Comparison of ENCODE assay signal across 16 mouse cellular contexts in the genomic region with DNA sequence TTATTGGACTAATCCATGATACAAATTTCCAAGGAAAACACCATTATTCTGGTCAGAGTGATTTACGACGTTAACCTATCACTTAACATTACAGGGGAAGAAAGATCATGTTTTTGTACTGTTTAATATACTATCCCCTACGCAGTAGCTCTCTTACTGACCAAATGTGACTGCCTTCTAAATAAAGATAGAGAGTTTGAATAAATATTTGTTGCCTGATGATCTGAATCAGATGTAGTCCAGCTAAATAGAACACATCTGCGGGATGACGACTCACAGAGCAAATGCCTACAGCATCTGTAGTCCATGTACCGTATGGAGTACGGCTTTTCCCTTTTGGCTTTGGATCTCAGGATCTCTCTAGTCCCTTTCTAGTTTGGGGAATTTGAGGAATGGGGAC.
A peak's percentile ranks its signal among the peaks of the same experiment; 100 is the strongest.
DNase-seq lines count a peak whose midpoint lies in the region; ATAC-seq and TF ChIP-seq lines count a peak whose summit lies in the region.
"Had no signal": no experiment of that assay in that cellular context is flagged by ENCODE, and none has a peak within 500 bp of the region (broad histone marks: within the 10 kb centered on the region; RNA-seq: fewer than 3 reads in every experiment).

No protein-coding gene starts in this region.

- H3K4me1 ChIP-seq in intestine, embryonic 14.5 days (replicated peaks; ENCODE audit: control insufficient read depth, insufficient read depth, low read length): no peaks in the 10 kb centered on the region; the same call in 1 of the 2 replicates
- no peaks in the 10 kb centered on the region for H3K4me1 ChIP-seq in intestine, postnatal 0 days (replicated peaks; ENCODE audit: control insufficient read depth, insufficient read depth, low read length)
- H3K4me1 ChIP-seq in kidney, postnatal 0 days (replicated peaks; ENCODE audit: insufficient read depth, low read length): no peaks in the 10 kb centered on the region
- no peaks in the 10 kb centered on the region; the same call in 1 of the 2 replicates for H3K4me1 ChIP-seq in lung, embryonic 16.5 days (replicated peaks; ENCODE audit: control insufficient read depth, insufficient read depth, low read length)
- no peaks in the 10 kb centered on the region for H3K4me1 ChIP-seq in intestine, embryonic 16.5 days (ENCODE audit: control insufficient read depth, insufficient read depth, low read length)
- no peaks in the 10 kb centered on the region for H3K4me1 ChIP-seq in neural tube, embryonic 15.5 days
- H3K4me1 ChIP-seq: forebrain, embryonic 15.5 days; heart, embryonic 13.5 days had no signal

- H3K4me2 ChIP-seq in intestine, embryonic 14.5 days (ENCODE audit: low read length): no peak overlapping the region
- no peak overlapping the region for H3K4me2 ChIP-seq in intestine, postnatal 0 days (replicated peaks; ENCODE audit: low read depth)
- H3K4me2 ChIP-seq in kidney, postnatal 0 days (ENCODE audit: low read length): no peak overlapping the region
- no peak overlapping the region for H3K4me2 ChIP-seq in lung, embryonic 16.5 days (ENCODE audit: low read depth, low read length)
- H3K4me2 ChIP-seq in intestine, embryonic 16.5 days (ENCODE audit: low read depth, low read length): no peak overlapping the region
- H3K4me2 ChIP-seq in neural tube, embryonic 15.5 days: no peak overlapping the region
- H3K4me2 ChIP-seq: forebrain, embryonic 15.5 days; heart, embryonic 13.5 days had no signal

- H3K27ac ChIP-seq in intestine, embryonic 14.5 days (ENCODE audit: low read depth): peak overlapping the region; percentile 14; the same call in 1 of the 2 replicates
- H3K27ac ChIP-seq in intestine, postnatal 0 days (ENCODE audit: low read depth, low read length): no peak overlapping the region
- H3K27ac ChIP-seq in kidney, postnatal 0 days: no peak overlapping the region
- no peak overlapping the region for H3K27ac ChIP-seq in lung, embryonic 16.5 days (ENCODE audit: low read length)
- H3K27ac ChIP-seq in intestine, embryonic 16.5 days (ENCODE audit: low read length): no peak overlapping the region
- H3K27ac ChIP-seq in neural tube, embryonic 15.5 days (replicated peaks): no peak overlapping the region
- H3K27ac ChIP-seq: forebrain, embryonic 15.5 days; heart, embryonic 13.5 days had no signal

- H3K9ac ChIP-seq in intestine, embryonic 14.5 days (ENCODE audit: low read length): no peak overlapping the region
- no peak overlapping the region for H3K9ac ChIP-seq in intestine, postnatal 0 days (ENCODE audit: low read depth, low read length)
- no peak overlapping the region for H3K9ac ChIP-seq in kidney, postnatal 0 days (ENCODE audit: low read depth, low read length)
- H3K9ac ChIP-seq in lung, embryonic 16.5 days (ENCODE audit: low read length): no peak overlapping the region
- no peak overlapping the region for H3K9ac ChIP-seq in intestine, embryonic 16.5 days (ENCODE audit: low read depth, low read length)
- no peak overlapping the region for H3K9ac ChIP-seq in neural tube, embryonic 15.5 days (replicated peaks)
- H3K9ac ChIP-seq: forebrain, embryonic 15.5 days; heart, embryonic 13.5 days had no signal

- no peak overlapping the region for H3K4me3 ChIP-seq in intestine, embryonic 14.5 days (ENCODE audit: low read depth, low read length)
- H3K4me3 ChIP-seq in intestine, postnatal 0 days (ENCODE audit: low read depth, low read length): no peak overlapping the region
- no peak overlapping the region for H3K4me3 ChIP-seq in kidney, postnatal 0 days (replicated peaks; ENCODE audit: low read depth, low read length)
- no peak overlapping the region for H3K4me3 ChIP-seq in lung, embryonic 16.5 days (ENCODE audit: low read length)
- no peak overlapping the region for H3K4me3 ChIP-seq in intestine, embryonic 16.5 days (ENCODE audit: low read length)
- H3K4me3 ChIP-seq in neural tube, embryonic 15.5 days (replicated peaks): no peak overlapping the region
- H3K4me3 ChIP-seq: forebrain, embryonic 15.5 days; heart, embryonic 13.5 days had no signal

- no peaks in the 10 kb centered on the region for H3K36me3 ChIP-seq in intestine, embryonic 14.5 days (ENCODE audit: control insufficient read depth, insufficient read depth, low read length)
- H3K36me3 ChIP-seq in intestine, postnatal 0 days (ENCODE audit: control insufficient read depth, insufficient read depth): no peaks in the 10 kb centered on the region
- no peaks in the 10 kb centered on the region for H3K36me3 ChIP-seq in kidney, postnatal 0 days (ENCODE audit: insufficient read depth, low read length)
- no peaks in the 10 kb centered on the region for H3K36me3 ChIP-seq in lung, embryonic 16.5 days (ENCODE audit: control insufficient read depth, insufficient read depth, low read length)
- no peaks in the 10 kb centered on the region for H3K36me3 ChIP-seq in intestine, embryonic 16.5 days (ENCODE audit: control insufficient read depth, insufficient read depth, low read length)
- no peaks in the 10 kb centered on the region for H3K36me3 ChIP-seq in neural tube, embryonic 15.5 days
- H3K36me3 ChIP-seq: forebrain, embryonic 15.5 days; heart, embryonic 13.5 days had no signal

- DNase-seq in intestine, embryonic 14.5 days (ENCODE audit: low spot score): no peak
- peak; percentile 81 for DNase-seq in kidney, postnatal 0 days (ENCODE audit: low spot score)
- DNase-seq in kidney, adult 11 months: no peak
- DNase-seq in lung, postnatal 14 days: no peak
- DNase-seq: adrenal gland, adult 8-10 months; adrenal gland, postnatal 36 days; cerebellum, adult 2 months; gastrocnemius, postnatal 10 days; heart, postnatal 36 days had no signal

- WGBS in intestine, embryonic 14.5 days: 51% methylated on average over 7 of the region's 7 CpGs
- 66% methylated on average over 7 of the region's 7 CpGs for WGBS in intestine, postnatal 0 days
- WGBS in kidney, postnatal 0 days: 51% methylated on average over 7 of the region's 7 CpGs
- WGBS in lung, embryonic 16.5 days: 59% methylated on average over 7 of the region's 7 CpGs
- WGBS in intestine, embryonic 16.5 days: 56% methylated on average over 7 of the region's 7 CpGs
- WGBS in neural tube, embryonic 15.5 days: 80% methylated on average over 7 of the region's 7 CpGs

- TF ChIP-seq CTCF in intestine, postnatal 0 days (IDR thresholded peaks at IDR 0.05; ENCODE audit: low read depth): no peak
- no peak for TF ChIP-seq CTCF in kidney, postnatal 0 days (IDR thresholded peaks at IDR 0.05; ENCODE audit: low read depth)

- H3K9me3 ChIP-seq in intestine, embryonic 14.5 days (ENCODE audit: control insufficient read depth, low read length): no peaks in the 10 kb centered on the region
- no peaks in the 10 kb centered on the region for H3K9me3 ChIP-seq in intestine, postnatal 0 days (ENCODE audit: control insufficient read depth)
- H3K9me3 ChIP-seq in kidney, postnatal 0 days (replicated peaks; ENCODE audit: low read length): no peaks in the 10 kb centered on the region
- no peaks in the 10 kb centered on the region for H3K9me3 ChIP-seq in lung, embryonic 16.5 days (ENCODE audit: control insufficient read depth, low read length)
- H3K9me3 ChIP-seq in intestine, embryonic 16.5 days (ENCODE audit: control insufficient read depth, low read length): no peaks in the 10 kb centered on the region
- no peaks in the 10 kb centered on the region for H3K9me3 ChIP-seq in neural tube, embryonic 15.5 days (replicated peaks)
- H3K9me3 ChIP-seq: forebrain, embryonic 15.5 days; heart, embryonic 13.5 days had no signal

- ATAC-seq in intestine, embryonic 14.5 days (replicated peaks; ENCODE audit: low FRiP score, low TSS enrichment, low read depth): no peak
- no peak for ATAC-seq in intestine, postnatal 0 days
- ATAC-seq in kidney, postnatal 0 days (replicated peaks; ENCODE audit: low FRiP score, low read depth): no peak
- peak; percentile 54 for ATAC-seq in lung, embryonic 16.5 days (ENCODE audit: low read depth)
- peak; percentile 86 for ATAC-seq in intestine, embryonic 16.5 days
- ATAC-seq in neural tube, embryonic 15.5 days (ENCODE audit: low FRiP score): no peak
- ATAC-seq: forebrain, embryonic 15.5 days had no signal

- H3K27me3 ChIP-seq in intestine, embryonic 14.5 days (replicated peaks; ENCODE audit: control insufficient read depth, insufficient read depth, low read length): no peaks in the 10 kb centered on the region
- no peaks in the 10 kb centered on the region for H3K27me3 ChIP-seq in intestine, postnatal 0 days (replicated peaks; ENCODE audit: control insufficient read depth, insufficient read depth, low read length)
- H3K27me3 ChIP-seq in kidney, postnatal 0 days (ENCODE audit: insufficient read depth, low read length): no peaks in the 10 kb centered on the region
- no peaks in the 10 kb centered on the region for H3K27me3 ChIP-seq in lung, embryonic 16.5 days (ENCODE audit: control insufficient read depth, insufficient read depth, low read depth, low read length)
- H3K27me3 ChIP-seq in intestine, embryonic 16.5 days (replicated peaks; ENCODE audit: control insufficient read depth, insufficient read depth, low read length): no peaks in the 10 kb centered on the region
- no peaks in the 10 kb centered on the region for H3K27me3 ChIP-seq in neural tube, embryonic 15.5 days (replicated peaks)
- H3K27me3 ChIP-seq: CH12.LX; forebrain, embryonic 15.5 days; heart, embryonic 13.5 days had no signal

Comparison
In these comparisons a context has a peak if more than half of its experiments do, and no peak if none do; other contexts are left out.
1. ATAC-seq: peak in lung, embryonic 16.5 days (single experiment) and intestine, embryonic 16.5 days (single experiment); none in intestine, embryonic 14.5 days (single experiment), intestine, postnatal 0 days (single experiment), kidney, postnatal 0 days (single experiment) and neural tube, embryonic 15.5 days (single experiment).